Mouse (Mus musculus) heart, adult 2 months (tissue): Measurements from ENCODE around the gene Tmprss12.

ENCODE experiments used
- CTCF ChIP-seq: fragments of 200-600 bp; IDR thresholded peaks from 2 replicates; pipeline ENCODE4 v1.8.1; 2022; ENCODE audit warnings: antibody characterized with exemption, mild to moderate bottlenecking, moderate library complexity
- EP300 ChIP-seq: fragments of 200-500 bp; IDR thresholded peaks from 2 replicates; pipeline ENCODE4 v1.6.1; 2011; ENCODE audit warnings: low read depth, low read length, control low read depth; ENCODE audit not compliant: insufficient read depth
- POLR2A ChIP-seq: fragments of 200-500 bp; IDR thresholded peaks from 2 replicates; pipeline ENCODE4 v1.6.1; 2011; ENCODE audit warnings: mild to moderate bottlenecking, low read depth, low read length, control low read depth; ENCODE audit not compliant: insufficient read depth

DNA sequence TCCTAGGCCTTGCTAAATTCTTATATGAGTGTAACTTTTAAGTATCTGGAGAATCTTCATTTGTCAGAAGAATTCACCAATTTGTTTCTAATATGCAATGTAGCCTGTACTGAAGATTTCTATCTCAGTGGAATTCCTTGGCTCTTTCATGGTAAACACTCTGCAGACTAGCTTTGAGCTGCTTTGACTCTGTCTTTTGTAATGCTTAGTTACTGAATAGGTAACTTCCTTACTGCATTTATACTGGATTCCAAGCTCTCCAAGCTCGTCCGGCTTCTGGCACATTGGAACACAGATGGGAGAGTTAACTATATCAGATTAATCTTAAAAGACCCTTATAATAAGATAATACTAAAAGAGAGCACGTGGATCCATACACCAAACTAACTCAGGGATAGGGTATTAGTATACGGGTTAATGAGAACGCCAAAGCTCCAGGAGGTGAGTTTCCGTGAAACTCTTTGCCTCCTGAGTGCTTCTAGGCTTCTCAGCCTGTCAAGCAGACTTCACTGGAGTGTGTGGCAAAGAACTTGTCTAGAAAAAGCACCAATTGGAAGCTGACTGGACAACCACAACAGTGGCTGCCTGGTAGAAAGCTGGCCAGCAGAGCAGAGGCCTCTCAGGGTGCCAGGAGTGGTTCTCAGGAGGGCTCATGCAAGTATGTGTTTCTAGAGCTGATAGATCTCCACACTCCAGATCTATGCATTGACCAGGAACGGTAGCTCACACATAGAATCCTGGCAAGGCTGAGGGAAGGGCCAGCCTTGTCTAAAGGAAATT, 21.8 kb upstream of the Tmprss12 start:
- TF ChIP-seq EP300 (no peak), CTCF (no peak), POLR2A (no peak)
